Mouse (Mus musculus): ENCODE results near the gene Olfr364-ps1. TPM values are rescaled to one million over a fixed set of nuclear protein-coding genes. Genes with fewer than 3 reads are reported as not detected.

Gene Olfr364-ps1
- polyA plus RNA-seq (2014; fragmentation: Illumina TruSeq; extraction: RNeasy Lipid Tissue Mini Kit (QIAGEN cat#74804); ENCODE audit: low read depth, low replicate concordance) = not detected

DNA sequence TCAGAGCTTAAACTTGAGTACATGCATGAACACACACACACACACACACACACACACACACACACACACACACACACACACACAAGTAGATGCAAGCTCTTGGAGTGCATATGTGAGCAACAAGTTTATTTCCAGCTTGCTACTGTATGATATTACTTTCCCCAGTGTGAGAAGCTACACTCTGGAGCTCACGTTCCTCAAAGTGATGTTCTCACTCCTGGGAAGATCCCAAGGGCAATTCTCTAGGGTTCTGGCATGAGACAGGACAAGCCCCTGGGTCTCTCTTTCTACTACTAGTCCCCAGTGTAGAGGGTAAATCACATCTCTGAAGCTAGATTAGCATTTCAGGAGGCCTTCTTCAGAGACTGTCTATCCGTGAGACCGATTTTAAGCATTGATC lies at the start of gene Olfr364-ps1:
TSS of gene Olfr364-ps1 (plus strand) at position 301 of the 400 bp plus-strand sequence.

DNA sequence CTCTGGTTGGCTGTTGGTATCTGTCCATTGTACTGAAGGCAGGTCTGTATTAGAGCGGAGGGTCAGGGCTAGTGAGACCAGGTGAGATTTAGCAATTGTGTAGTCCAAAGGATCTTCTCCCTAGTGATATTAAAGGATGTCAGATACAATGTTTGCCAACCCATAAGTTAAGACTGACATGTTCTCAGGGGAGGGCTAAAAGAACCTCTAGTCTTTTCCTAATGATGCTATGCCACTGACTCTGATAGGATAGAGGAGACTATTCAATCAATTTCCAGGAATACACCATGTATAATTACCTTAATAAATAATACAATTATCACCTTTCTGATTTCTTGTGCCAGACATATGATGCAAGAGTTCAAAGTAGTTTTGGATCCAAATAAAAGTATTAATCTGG lies 21.3 kb upstream of the Olfr364-ps1 start, which contains the start of gene Olfr362:
TSS of gene Olfr362 (minus strand) at position 101 of the 400 bp plus-strand sequence.

DNA sequence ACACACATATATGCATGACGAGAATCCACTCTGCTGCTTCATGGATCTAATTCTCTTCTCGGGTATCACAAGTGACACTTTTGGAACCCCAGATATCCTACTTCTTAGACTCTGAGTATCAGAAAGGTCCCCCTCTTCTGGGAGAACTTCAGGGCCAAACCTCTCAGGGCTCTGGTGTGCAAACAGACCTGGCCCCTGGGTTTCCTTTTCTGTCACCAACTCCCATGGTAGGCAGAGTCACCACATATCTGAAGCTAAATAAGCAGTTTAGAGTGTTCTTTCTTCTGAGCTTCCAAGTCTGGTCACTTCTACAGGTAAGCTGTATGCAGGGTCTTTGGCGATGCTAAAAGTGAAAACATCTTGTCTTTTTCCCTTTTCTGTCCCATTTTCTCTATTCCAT lies 48.8 kb downstream of the Olfr364-ps1 start, which contains the start of gene Olfr365:
TSS of gene Olfr365 (plus strand) at position 301 of the 400 bp plus-strand sequence.

Other genes starting within 250 kb of the Olfr364-ps1 start
- not detected for gene Olfr353, start 246.4 kb upstream of the Olfr364-ps1 start, polyA plus RNA-seq (2014; fragmentation: Illumina TruSeq; extraction: RNeasy Lipid Tissue Mini Kit (QIAGEN cat#74804); ENCODE audit: low read depth, low replicate concordance)
- gene Olfr354, start 233.6 kb upstream of the Olfr364-ps1 start, polyA plus RNA-seq (2014; fragmentation: Illumina TruSeq; extraction: RNeasy Lipid Tissue Mini Kit (QIAGEN cat#74804); ENCODE audit: low read depth, low replicate concordance) = not detected
- gene Olfr355, start 210.4 kb upstream of the Olfr364-ps1 start, polyA plus RNA-seq (2014; fragmentation: Illumina TruSeq; extraction: RNeasy Lipid Tissue Mini Kit (QIAGEN cat#74804); ENCODE audit: low read depth, low replicate concordance) = not detected
- not detected for gene Olfr356, start 202.2 kb upstream of the Olfr364-ps1 start, polyA plus RNA-seq (2014; fragmentation: Illumina TruSeq; extraction: RNeasy Lipid Tissue Mini Kit (QIAGEN cat#74804); ENCODE audit: low read depth, low replicate concordance)
- gene Olfr357, start 145.5 kb upstream of the Olfr364-ps1 start, polyA plus RNA-seq (2014; fragmentation: Illumina TruSeq; extraction: RNeasy Lipid Tissue Mini Kit (QIAGEN cat#74804); ENCODE audit: low read depth, low replicate concordance) = not detected
- gene Olfr358, start 130.0 kb upstream of the Olfr364-ps1 start, polyA plus RNA-seq (2014; fragmentation: Illumina TruSeq; extraction: RNeasy Lipid Tissue Mini Kit (QIAGEN cat#74804); ENCODE audit: low read depth, low replicate concordance) = not detected
- gene Olfr360, start 73.6 kb upstream of the Olfr364-ps1 start, polyA plus RNA-seq (2014; fragmentation: Illumina TruSeq; extraction: RNeasy Lipid Tissue Mini Kit (QIAGEN cat#74804); ENCODE audit: low read depth, low replicate concordance) = not detected
- gene Olfr361, start 50.0 kb upstream of the Olfr364-ps1 start, polyA plus RNA-seq (2014; fragmentation: Illumina TruSeq; extraction: RNeasy Lipid Tissue Mini Kit (QIAGEN cat#74804); ENCODE audit: low read depth, low replicate concordance) = not detected
- gene Olfr362, start 21.4 kb upstream of the Olfr364-ps1 start, polyA plus RNA-seq (2014; fragmentation: Illumina TruSeq; extraction: RNeasy Lipid Tissue Mini Kit (QIAGEN cat#74804); ENCODE audit: low read depth, low replicate concordance) = not detected
- gene Olfr365, start 48.9 kb downstream of the Olfr364-ps1 start, polyA plus RNA-seq (2014; fragmentation: Illumina TruSeq; extraction: RNeasy Lipid Tissue Mini Kit (QIAGEN cat#74804); ENCODE audit: low read depth, low replicate concordance) = not detected
- not detected for gene Olfr366, start 72.3 kb downstream of the Olfr364-ps1 start, polyA plus RNA-seq (2014; fragmentation: Illumina TruSeq; extraction: RNeasy Lipid Tissue Mini Kit (QIAGEN cat#74804); ENCODE audit: low read depth, low replicate concordance)
- gene Olfr368, start 187.2 kb downstream of the Olfr364-ps1 start, polyA plus RNA-seq (2014; fragmentation: Illumina TruSeq; extraction: RNeasy Lipid Tissue Mini Kit (QIAGEN cat#74804); ENCODE audit: low read depth, low replicate concordance) = not detected
- 98.2 TPM for gene Pdcl, start 220.0 kb downstream of the Olfr364-ps1 start, polyA plus RNA-seq (2014; fragmentation: Illumina TruSeq; extraction: RNeasy Lipid Tissue Mini Kit (QIAGEN cat#74804); ENCODE audit: low read depth, low replicate concordance)